Mouse (Mus musculus) forebrain, embryonic 15.5 days (tissue): ENCODE results near the gene Casp1. TPM values are rescaled to one million over a fixed set of nuclear protein-coding genes. Genes with fewer than 3 reads are reported as not detected.

ENCODE experiments used
- ATAC-seq: fragments of 200-750 bp; cut with Nextera tagmentation; replicated peaks from 2 replicates; pipeline ENCODE4 v1.8.0; 2017; ENCODE audit warnings: mild to moderate bottlenecking, moderate TSS enrichment, moderate library complexity
- H3K27ac ChIP-seq: fragments of 300-500 bp; sonication (generic); replicated peaks from 2 replicates; pipeline ENCODE4 v1.5.1; 2015; ENCODE audit warnings: mild to moderate bottlenecking, inconsistent platforms
- H3K27me3 ChIP-seq: fragments of 300-500 bp; sonication (generic); 2 replicates; pipeline ENCODE4 v1.6.1; 2015; ENCODE audit warnings: inconsistent platforms
- H3K36me3 ChIP-seq: fragments of 300-500 bp; sonication (generic); 2 replicates; pipeline ENCODE4 v1.6.1; 2015; ENCODE audit warnings: mild to moderate bottlenecking, inconsistent platforms
- H3K4me1 ChIP-seq: fragments of 300-500 bp; sonication (generic); 2 replicates; pipeline ENCODE4 v1.6.1; 2015; ENCODE audit warnings: inconsistent platforms
- H3K4me2 ChIP-seq: fragments of 300-500 bp; sonication (generic); replicated peaks from 2 replicates; pipeline ENCODE4 v1.6.1; 2015; ENCODE audit warnings: mild to moderate bottlenecking, inconsistent platforms
- H3K4me3 ChIP-seq: fragments of 300-500 bp; sonication (generic); 2 replicates; pipeline ENCODE4 v1.5.1; 2015; ENCODE audit warnings: mild to moderate bottlenecking, inconsistent platforms
- H3K9ac ChIP-seq: fragments of 300-500 bp; sonication (generic); replicated peaks from 2 replicates; pipeline ENCODE4 v1.6.1; 2015; ENCODE audit warnings: mild to moderate bottlenecking, inconsistent platforms
- H3K9me3 ChIP-seq: fragments of 300-500 bp; sonication (generic); 2 replicates; pipeline ENCODE4 v1.6.1; 2016; ENCODE audit warnings: inconsistent platforms
- WGBS: fragments of 180-500 bp; shearing (Covaris S2); methylation state at CpG from one replicate; pipeline ENCODE4 v1.1.7; 2015; ENCODE audit warnings: mixed read lengths; 5-methylcytosine and 5-hydroxymethylcytosine counted together
- polyA plus RNA-seq: library from polyadenylated mRNA; unstranded; fragments of >200 nt; fragmentation: Nextera tagmentation; extraction: Ambion mirVana; gene quantifications from 2 replicates; pipeline ENCODE4 v1.2.1, GENCODE M21; 2015

The Casp1 gene
- polyA plus RNA-seq, 1 experiment from 2014 or later: 0.59 TPM

- Histone ChIP-seq H3K27ac (no peak overlapping the region), H3K9ac (no peak overlapping the region), H3K4me1 (no peaks in the 10 kb centered on the region), H3K9me3 (no peaks in the 10 kb centered on the region), H3K27me3 (no peaks in the 10 kb centered on the region), H3K4me2 (no peak overlapping the region), H3K36me3 (no peaks in the 10 kb centered on the region), H3K4me3 (no peak overlapping the region)
- 83% methylated on average over 3 of the region's 3 CpGs for WGBS
- no peak for ATAC-seq
These were observed 29.9 kb downstream of the Casp1 start for GRCm38 (mm10) chr9:5328204-5328603.

- ATAC-seq: no peak
- H3K9ac ChIP-seq: no peak overlapping the region
- H3K4me2 ChIP-seq: no peak overlapping the region
- no peaks in the 10 kb centered on the region for H3K4me1 ChIP-seq
- no peaks in the 10 kb centered on the region for H3K27me3 ChIP-seq
- no peaks in the 10 kb centered on the region for H3K9me3 ChIP-seq
- no peaks in the 10 kb centered on the region for H3K36me3 ChIP-seq
- H3K27ac ChIP-seq: no peak overlapping the region
- no peak overlapping the region for H3K4me3 ChIP-seq
These were observed 34.1 kb downstream of the Casp1 start for GRCm38 (mm10) chr9:5332441-5332840.

- no peaks in the 10 kb centered on the region for H3K9me3 ChIP-seq
- H3K4me3 ChIP-seq: no peak overlapping the region
- WGBS: 97% methylated on average over 1 of the region's 1 CpGs
- H3K27ac ChIP-seq: no peak overlapping the region
- ATAC-seq: no peak
- no peak overlapping the region for H3K4me2 ChIP-seq
- no peaks in the 10 kb centered on the region for H3K27me3 ChIP-seq
- H3K9ac ChIP-seq: no peak overlapping the region
- H3K36me3 ChIP-seq: no peaks in the 10 kb centered on the region
- no peaks in the 10 kb centered on the region for H3K4me1 ChIP-seq
These were observed 35.1 kb downstream of the Casp1 start for GRCm38 (mm10) chr9:5333422-5333821.

- no peaks in the 10 kb centered on the region for H3K9me3 ChIP-seq
- ATAC-seq: no peak
- 81% methylated on average over 1 of the region's 1 CpGs for WGBS
These were observed 44.8 kb downstream of the Casp1 start for GRCm38 (mm10) chr9:5343092-5343491.

GRCm38 (mm10) chr9:5344090-5344489 is 45.8 kb downstream of the Casp1 start:
- no peak overlapping the region for H3K27ac ChIP-seq
- no peaks in the 10 kb centered on the region for H3K4me1 ChIP-seq
- H3K9ac ChIP-seq: no peak overlapping the region
- no peak overlapping the region for H3K4me3 ChIP-seq
- no peaks in the 10 kb centered on the region for H3K27me3 ChIP-seq
- no peak for ATAC-seq
- no peaks in the 10 kb centered on the region for H3K36me3 ChIP-seq
- H3K9me3 ChIP-seq: no peaks in the 10 kb centered on the region
- 88% methylated on average over 4 of the region's 4 CpGs for WGBS
- no peak overlapping the region for H3K4me2 ChIP-seq

More at GRCm38 (mm10) chr9:5343092-5343491, 44.8 kb downstream of the Casp1 start:
- no peaks in the 10 kb centered on the region for H3K36me3 ChIP-seq
- H3K27ac ChIP-seq: no peak overlapping the region
- no peaks in the 10 kb centered on the region for H3K27me3 ChIP-seq
- H3K4me1 ChIP-seq: no peaks in the 10 kb centered on the region
- no peak overlapping the region for H3K9ac ChIP-seq
- no peak overlapping the region for H3K4me2 ChIP-seq
- H3K4me3 ChIP-seq: no peak overlapping the region

GRCm38 (mm10) chr9:5345291-5345898 is 47.1 kb downstream of the Casp1 start, which contains the start of gene Casp12:
Gene Casp12, plus strand, starts transcription at chr9:5345430.
- Histone ChIP-seq H3K4me1 (no peaks in the 10 kb centered on the region), H3K27me3 (no peaks in the 10 kb centered on the region), H3K4me2 (no peak within 1 kb of the TSS), H3K27ac (no peak within 1 kb of the TSS), H3K36me3 (no peaks in the 10 kb centered on the region), H3K9me3 (no peaks in the 10 kb centered on the region), H3K4me3 (no peak within 1 kb of the TSS), H3K9ac (no peak within 1 kb of the TSS)
- ATAC-seq: no peak
- 90% methylated on average over 4 of the region's 4 CpGs for WGBS

GRCm38 (mm10) chr9:5347381-5347780 is 49.1 kb downstream of the Casp1 start:
- no peaks in the 10 kb centered on the region for H3K36me3 ChIP-seq
- ATAC-seq: no peak
- no peaks in the 10 kb centered on the region for H3K4me1 ChIP-seq
- WGBS: 84% methylated on average over 4 of the region's 4 CpGs
- H3K27me3 ChIP-seq: no peaks in the 10 kb centered on the region
- no peak overlapping the region for H3K4me3 ChIP-seq
- H3K9me3 ChIP-seq: no peaks in the 10 kb centered on the region
- no peak overlapping the region for H3K4me2 ChIP-seq
- no peak overlapping the region for H3K9ac ChIP-seq
- no peak overlapping the region for H3K27ac ChIP-seq

GRCm38 (mm10) chr9:5353673-5354072 is 55.4 kb downstream of the Casp1 start:
- no peaks in the 10 kb centered on the region for H3K36me3 ChIP-seq
- H3K9ac ChIP-seq: no peak overlapping the region
- no peak overlapping the region for H3K27ac ChIP-seq
- H3K9me3 ChIP-seq: no peaks in the 10 kb centered on the region
- no peaks in the 10 kb centered on the region for H3K4me1 ChIP-seq
- no peak for ATAC-seq
- WGBS: 92% methylated on average over 2 of the region's 2 CpGs
- H3K4me3 ChIP-seq: no peak overlapping the region
- no peak overlapping the region for H3K4me2 ChIP-seq
- no peaks in the 10 kb centered on the region for H3K27me3 ChIP-seq

GRCm38 (mm10) chr9:5356801-5357200 is 58.5 kb downstream of the Casp1 start:
- Histone ChIP-seq H3K36me3 (no peaks in the 10 kb centered on the region), H3K9ac (no peak overlapping the region), H3K27ac (no peak overlapping the region), H3K4me2 (no peak overlapping the region), H3K4me1 (no peaks in the 10 kb centered on the region), H3K27me3 (no peaks in the 10 kb centered on the region), H3K4me3 (no peak overlapping the region), H3K9me3 (no peaks in the 10 kb centered on the region)
- no peak for ATAC-seq

Other genes with a start within 250 kb of the Casp1 start
- 0.15 and 0.41 TPM in 2 replicates for gene Casp4, start 10.3 kb downstream of the Casp1 start, polyA plus RNA-seq
- gene Casp12, start 46.9 kb downstream of the Casp1 start, polyA plus RNA-seq: 0.17 and 0.24 TPM in 2 replicates